Mouse (Mus musculus) megakaryocyte-erythroid progenitor cell, adult 5-6 weeks (primary cell): Measurements from ENCODE around the gene Rfpl4. TPM values are rescaled to one million over a fixed set of nuclear protein-coding genes. Genes with fewer than 3 reads are reported as not detected.
"Not testable (repeated sequence)": the region's sequence is repeated elsewhere in the genome, so short reads cannot be mapped to it uniquely, and the experiment has no call there.

Source experiments
- ATAC-seq: replicated peaks from 2 replicates; pipeline ENCODE4 v1.8.0; 2016; ENCODE audit warnings: mild to moderate bottlenecking, inconsistent platforms; ENCODE audit not compliant: severe bottlenecking, poor library complexity, low FRiP score, low TSS enrichment
- total RNA-seq, 2 experiments: library from RNA; stranded (forward) in 1 of 2; stranded (reverse) in 1 of 2; fragments of 200-1000, 215-1000 nt in 1 of 2; fragments of >200 nt in 1 of 2; fragmentation: Nextera tagmentation in 1 of 2; gene quantifications; 2 replicates each; pipeline ENCODE4 v1.2.3; 2014 to 2017

The Rfpl4 gene
- total RNA-seq (2014; fragmentation: Nextera tagmentation) (not detected in 2 replicates), total RNA-seq (2017) (not detected in 2 replicates)

GRCm38 (mm10) chr7:5116850-5117249, at the start of gene Rfpl4:
Gene Rfpl4, minus strand, starts transcription at chr7:5116950.
- no peak for ATAC-seq

- not testable (repeated sequence) for ATAC-seq
These were observed 32.8 kb upstream of the Rfpl4 start, which contains the start of gene Vmn1r55 for GRCm38 (mm10) chr7:5149570-5149969. Gene Vmn1r55, minus strand, starts transcription at chr7:5149670.

- peak; percentile 99 for ATAC-seq
These were observed 9.0 kb upstream of the Rfpl4 start, which contains the start of gene Rasl2-9 for GRCm38 (mm10) chr7:5125549-5126406. Gene Rasl2-9, minus strand, starts transcription at chr7:5125950.

- ATAC-seq = no peak
These were observed 8.3 kb upstream of the Rfpl4 start for GRCm38 (mm10) chr7:5125078-5125477.

GRCm38 (mm10) chr7:5112701-5113100, 4.0 kb downstream of the Rfpl4 start:
- no peak for ATAC-seq

GRCm38 (mm10) chr7:5109301-5109700, 7.4 kb downstream of the Rfpl4 start:
- no peak for ATAC-seq

GRCm38 (mm10) chr7:5108272-5108671, 8.5 kb downstream of the Rfpl4 start:
- no peak for ATAC-seq

GRCm38 (mm10) chr7:5102564-5102963, 14.2 kb downstream of the Rfpl4 start:
- ATAC-seq = no peak

- peak; percentile 32; the same call in 1 of the 2 replicates for ATAC-seq
These were observed 15.6 kb downstream of the Rfpl4 start for GRCm38 (mm10) chr7:5101066-5101663.

- ATAC-seq = no peak
These were observed 17.0 kb downstream of the Rfpl4 start for GRCm38 (mm10) chr7:5099796-5100195.

GRCm38 (mm10) chr7:5098769-5099168, 18.0 kb downstream of the Rfpl4 start:
- no peak for ATAC-seq

GRCm38 (mm10) chr7:5092831-5093510, 23.8 kb downstream of the Rfpl4 start:
- no peak for ATAC-seq

GRCm38 (mm10) chr7:5092381-5092780, 24.4 kb downstream of the Rfpl4 start:
- ATAC-seq = no peak

- no peak for ATAC-seq
These were observed 25.6 kb downstream of the Rfpl4 start for GRCm38 (mm10) chr7:5091008-5091728.

GRCm38 (mm10) chr7:5089853-5090252, 26.9 kb downstream of the Rfpl4 start:
- ATAC-seq = no peak

GRCm38 (mm10) chr7:5087886-5088285, 28.9 kb downstream of the Rfpl4 start:
- no peak for ATAC-seq

- ATAC-seq = no peak
These were observed 29.8 kb downstream of the Rfpl4 start for GRCm38 (mm10) chr7:5086921-5087440.

GRCm38 (mm10) chr7:5085512-5085911, 31.2 kb downstream of the Rfpl4 start:
- ATAC-seq = peak; percentile 27; the same call in 1 of the 2 replicates
